Mouse (Mus musculus) heart, adult 11 months (tissue): ENCODE results near the gene Helz.
"Not testable (repeated sequence)": the region's sequence is repeated elsewhere in the genome, so short reads cannot be mapped to it uniquely, and the experiment has no call there.

Experiments used
- DNase-seq: peaks from one replicate; pipeline ENCODE4 v3.0.0; 2022

The Helz gene

DNA sequence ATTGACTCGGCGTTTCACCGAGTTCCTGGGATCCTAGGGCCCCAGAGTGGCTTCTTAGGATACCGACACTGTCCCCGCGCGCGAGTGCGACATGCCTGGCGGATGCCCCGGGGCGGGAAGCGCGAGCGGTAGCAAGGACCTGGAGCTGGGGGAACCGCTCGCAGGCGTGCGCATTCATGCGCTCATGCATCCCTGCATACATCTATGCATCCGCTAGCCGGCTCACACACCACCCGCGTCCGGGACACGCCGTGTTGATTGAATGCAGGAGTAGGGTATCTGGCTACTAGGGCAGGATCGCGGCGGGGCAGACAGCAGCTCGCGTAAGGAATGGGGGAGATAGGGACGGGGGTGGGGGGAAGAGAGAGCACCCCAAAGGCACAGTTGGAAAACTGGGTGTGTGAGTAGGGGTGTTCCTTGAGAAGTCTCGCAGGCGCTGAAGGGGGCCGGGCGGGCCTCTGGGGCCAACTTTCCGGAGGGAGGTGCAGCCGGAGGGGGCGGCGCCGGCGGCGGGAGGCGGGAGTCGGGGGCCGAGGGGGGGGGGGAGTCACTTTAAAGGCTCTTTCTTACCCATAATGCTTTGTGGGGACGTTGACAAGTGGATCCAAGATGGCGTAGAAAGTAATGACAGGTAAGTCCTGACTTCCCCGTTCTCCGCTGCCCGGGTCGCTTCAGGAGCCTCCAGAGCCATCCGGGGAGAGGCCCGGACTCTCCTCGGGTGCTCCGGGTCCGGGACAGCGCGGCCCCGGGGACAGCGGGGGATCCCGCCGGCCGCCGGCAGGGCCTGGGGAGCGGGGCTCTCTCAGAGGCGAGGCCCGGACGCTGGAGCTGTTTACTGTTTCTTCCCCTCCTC, at the start of gene Helz:
Helz (plus strand) TSS at position 580 of the 853 bp plus-strand sequence.
- DNase-seq: peak; percentile 97

GRCm38 (mm10) chr11:107502801-107503200, 44.9 kb upstream of the Helz start:
- no peak for DNase-seq

DNA sequence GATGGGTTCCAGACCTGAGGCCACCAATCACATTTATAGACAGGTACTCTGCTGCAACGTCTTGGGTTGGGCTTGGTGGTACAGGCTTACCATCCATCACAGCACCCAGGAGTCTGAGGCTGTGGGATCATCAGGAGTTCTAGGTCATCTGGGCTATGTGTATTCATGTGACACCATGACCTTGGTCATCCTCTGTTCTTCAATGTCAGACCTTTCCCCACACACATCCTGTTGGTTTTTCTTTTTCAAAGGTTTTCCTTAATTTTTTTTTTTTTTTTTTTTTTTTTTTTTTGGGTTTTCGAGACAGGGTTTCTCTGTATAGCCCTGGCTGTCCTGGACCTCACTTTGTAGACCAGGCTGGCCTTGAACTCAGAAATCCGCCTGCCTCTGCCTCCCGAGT, 43.4 kb upstream of the Helz start:
- not testable (repeated sequence) for DNase-seq

DNA sequence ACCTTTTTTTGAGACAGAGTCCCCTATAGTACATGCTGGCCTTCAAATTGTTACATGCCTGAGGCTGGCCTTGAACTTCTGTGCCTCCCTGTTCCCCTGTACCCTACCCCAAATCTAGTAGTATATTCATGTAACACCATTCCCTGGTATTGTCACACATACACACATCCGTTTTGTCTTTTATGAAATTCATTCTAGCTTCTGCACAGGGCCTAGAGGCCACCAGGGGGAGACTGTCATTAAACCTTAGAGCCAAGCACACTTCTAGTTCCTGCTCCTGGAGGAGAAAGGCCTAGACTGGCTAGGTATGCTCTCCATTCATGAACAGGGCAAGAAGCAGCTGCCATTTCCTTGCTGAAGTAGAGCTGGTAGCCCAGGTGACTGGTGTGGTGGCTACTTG, 41.5 kb upstream of the Helz start:
- DNase-seq: no peak

DNA sequence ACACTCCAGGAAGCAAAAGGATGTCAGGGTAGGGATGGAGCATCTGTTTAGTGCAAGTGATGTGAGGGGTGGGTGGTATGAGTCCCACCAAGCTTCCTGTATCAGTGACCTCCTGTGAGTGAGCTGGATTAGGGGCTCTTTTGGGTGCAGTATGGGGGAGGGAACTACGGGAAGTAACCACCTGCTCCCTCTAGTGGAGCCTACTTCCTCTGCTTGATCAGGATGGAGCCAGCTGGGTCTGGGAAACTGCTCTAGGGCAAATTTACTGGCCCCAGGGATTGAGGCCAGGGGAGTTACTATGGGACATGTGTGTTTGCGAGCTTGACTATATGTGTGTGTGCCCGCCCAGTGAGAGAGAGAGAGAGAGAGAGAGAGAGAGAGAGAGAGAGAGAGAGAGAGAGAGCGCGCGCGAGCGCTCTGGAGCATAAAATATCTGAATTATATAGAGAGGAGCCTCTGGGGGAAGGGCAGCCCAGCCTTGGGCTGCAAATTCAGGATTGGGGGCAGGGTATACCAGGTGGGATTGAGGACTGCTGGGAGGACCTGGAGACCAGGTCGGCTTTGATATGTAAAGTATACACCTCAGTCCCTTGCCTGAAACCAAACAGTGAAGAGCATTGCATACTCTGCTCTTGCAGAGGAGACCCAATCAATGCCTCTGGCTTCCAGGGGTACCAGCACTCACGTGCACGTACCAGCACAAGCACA, 37.9 kb upstream of the Helz start:
- DNase-seq: no peak

GRCm38 (mm10) chr11:107510362-107511269, 37.1 kb upstream of the Helz start:
- DNase-seq: peak; percentile 95

- peak; percentile 92 for DNase-seq
Measured at GRCm38 (mm10) chr11:107511954-107512353, 35.8 kb upstream of the Helz start.

DNA sequence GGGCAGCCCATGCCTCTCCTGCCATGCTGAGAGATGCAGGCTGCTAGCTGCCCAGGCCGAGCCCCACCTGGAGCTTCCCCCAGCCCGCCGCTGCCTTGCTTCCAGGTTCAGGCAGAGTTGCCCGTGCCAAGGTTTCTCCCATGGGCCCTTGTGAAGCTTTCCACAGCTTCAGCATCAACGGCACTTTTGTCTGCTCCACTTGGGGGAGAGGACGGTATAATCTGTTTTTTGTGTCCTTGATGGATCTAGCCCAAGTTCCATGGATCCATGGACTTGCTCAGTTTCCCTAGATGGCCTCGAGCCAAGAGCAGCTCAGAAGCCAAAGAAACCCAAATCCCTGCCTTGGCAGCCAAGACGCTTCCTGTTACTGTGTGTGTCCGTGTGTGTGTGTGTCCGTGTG, 34.7 kb upstream of the Helz start:
- DNase-seq: peak; percentile 92

GRCm38 (mm10) chr11:107516387-107516786, 31.3 kb upstream of the Helz start:
- no peak for DNase-seq

GRCm38 (mm10) chr11:107518645-107519429, 28.9 kb upstream of the Helz start:
- no peak for DNase-seq

DNA sequence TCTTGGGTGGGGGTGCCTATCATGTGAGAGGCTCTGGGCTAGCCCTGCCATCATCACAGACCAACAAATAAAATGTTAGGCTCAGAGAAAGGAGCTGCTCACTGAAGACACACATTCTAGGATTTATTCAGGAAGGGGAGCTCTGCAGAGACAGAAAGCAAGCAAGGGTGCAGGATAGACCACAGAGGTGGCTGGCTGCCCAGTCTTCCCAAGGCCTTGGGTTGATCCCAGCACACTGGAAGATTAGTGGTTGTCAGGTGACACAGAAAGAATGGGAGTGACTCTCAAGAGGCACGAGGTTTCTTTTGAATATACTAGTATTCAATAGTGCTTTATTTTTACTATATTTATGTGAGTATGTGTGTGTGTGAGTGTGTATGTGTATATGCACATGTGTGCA, 26.6 kb upstream of the Helz start:
- no peak for DNase-seq

GRCm38 (mm10) chr11:107524966-107525365, 22.8 kb upstream of the Helz start:
- DNase-seq: no peak

DNA sequence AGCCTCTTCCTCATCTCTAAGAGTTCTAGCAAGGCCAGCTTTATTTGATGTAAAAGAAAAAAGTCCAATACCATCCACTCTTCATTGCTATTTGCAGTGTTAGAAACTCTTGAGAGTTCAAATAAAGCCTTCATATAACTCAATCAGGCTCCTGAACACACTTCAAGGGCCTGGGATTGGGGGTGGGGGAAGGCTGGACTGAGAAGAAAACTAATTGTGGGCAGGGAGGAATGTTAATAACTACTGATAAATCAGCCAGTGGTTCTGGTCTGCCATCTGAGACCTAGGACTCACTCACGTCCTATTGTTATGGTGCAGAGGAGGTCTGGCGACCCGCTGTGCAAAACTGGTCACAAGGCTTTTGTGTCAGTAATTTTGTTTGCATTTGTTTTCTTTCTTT, 20.1 kb upstream of the Helz start:
- DNase-seq: no peak

DNA sequence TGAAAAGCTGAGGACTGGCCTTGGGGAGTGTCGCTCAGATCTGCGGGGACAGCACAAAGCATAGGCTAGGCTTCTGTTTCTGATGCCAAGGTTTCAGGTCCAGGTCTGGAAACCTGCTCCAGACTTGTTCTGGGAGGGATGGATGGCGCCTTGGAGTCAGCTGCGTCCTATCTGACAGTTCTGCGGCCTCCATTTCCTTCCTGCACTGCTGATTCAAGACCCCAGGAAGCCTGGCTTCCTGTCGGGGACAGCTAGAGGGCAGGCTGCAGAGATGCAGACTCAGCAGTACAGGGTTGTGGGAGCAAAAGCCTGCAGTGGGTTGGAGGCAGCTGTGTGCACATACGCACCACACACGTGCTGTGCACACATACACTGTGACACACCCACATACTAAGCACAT, 18.4 kb upstream of the Helz start:
- DNase-seq: peak; percentile 97

- DNase-seq: no peak
Measured at GRCm38 (mm10) chr11:107531445-107531844, 16.3 kb upstream of the Helz start.

GRCm38 (mm10) chr11:107532271-107532670, 15.5 kb upstream of the Helz start:
- no peak for DNase-seq

DNA sequence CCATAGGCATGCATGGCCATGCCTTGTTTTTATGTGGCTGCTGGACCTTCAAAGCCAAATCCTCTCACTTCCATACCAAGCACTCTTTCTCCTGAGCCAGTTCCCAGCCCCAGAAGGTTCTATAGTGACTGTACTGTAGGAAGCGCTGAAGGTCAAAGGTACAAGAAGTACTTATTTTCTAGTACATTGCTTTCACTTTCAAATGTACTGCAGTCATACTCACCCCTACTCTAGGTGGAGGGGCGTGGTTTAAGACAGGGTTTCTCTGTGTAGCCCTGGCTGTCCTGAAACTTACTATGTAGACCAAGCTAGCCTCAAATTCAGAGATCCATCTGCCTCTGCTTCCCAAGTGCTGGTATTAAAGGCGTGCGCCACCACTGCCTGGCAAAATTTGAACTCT, 8.7 kb upstream of the Helz start:
- DNase-seq: no peak

- DNase-seq: no peak
Measured at GRCm38 (mm10) chr11:107540339-107540738, 7.4 kb upstream of the Helz start.

DNA sequence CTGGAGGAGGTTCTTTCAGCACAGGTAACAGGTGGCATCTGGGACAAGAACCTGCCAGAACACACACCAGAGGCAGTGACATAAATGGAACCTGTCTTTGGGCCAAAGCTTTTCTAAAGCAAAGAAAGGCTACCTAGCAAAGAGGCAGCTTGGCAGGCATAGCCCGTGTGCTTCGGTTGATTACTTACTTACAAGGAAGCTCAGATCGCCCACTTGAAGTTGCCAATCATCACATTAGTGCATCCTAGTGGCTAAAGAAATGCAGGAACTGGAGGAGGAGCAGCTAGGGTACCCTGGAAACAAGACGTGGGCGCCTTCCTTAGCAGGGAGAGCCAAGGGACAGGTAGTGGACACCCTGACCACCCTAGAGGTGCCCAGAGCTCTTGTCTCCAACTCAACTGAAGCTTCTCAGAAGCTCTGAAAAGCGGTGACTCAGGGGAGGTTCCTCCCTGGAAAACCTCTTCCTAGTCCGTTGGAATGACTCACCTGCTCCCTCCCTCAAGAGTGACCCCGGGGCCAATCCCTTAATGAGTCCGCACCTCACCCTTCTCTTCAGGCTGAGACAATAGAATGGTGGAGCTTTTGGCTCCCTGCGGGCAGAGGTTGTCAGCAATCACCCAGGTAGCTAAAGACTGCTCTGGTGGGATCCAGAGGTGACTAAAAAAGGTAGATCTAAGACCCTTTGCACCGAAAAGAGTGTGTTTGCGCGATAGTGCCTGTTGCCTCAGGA, 1.8 kb upstream of the Helz start:
- no peak for DNase-seq

- peak; percentile 92 for DNase-seq
Measured at GRCm38 (mm10) chr11:107546667-107547301, 946 bp upstream of the Helz start.
